Mouse (Mus musculus) kidney, adult 10 weeks (tissue): ENCODE data around the gene Txndc5. TPM values are rescaled to one million over a fixed set of nuclear protein-coding genes. Genes with fewer than 3 reads are reported as not detected.

Experiments
- polyA plus RNA-seq: library from polyadenylated mRNA; stranded (reverse); fragments of 350-450 nt; fragmentation: Illumina TruSeq; extraction: RNeasy Lipid Tissue Mini Kit (QIAGEN cat#74804); gene quantifications from one replicate; pipeline ENCODE4 v1.2.3, GENCODE M21; 2014; ENCODE audit warnings: low read depth, low replicate concordance

Txndc5 gene
- polyA plus RNA-seq, result 29.8 TPM

DNA sequence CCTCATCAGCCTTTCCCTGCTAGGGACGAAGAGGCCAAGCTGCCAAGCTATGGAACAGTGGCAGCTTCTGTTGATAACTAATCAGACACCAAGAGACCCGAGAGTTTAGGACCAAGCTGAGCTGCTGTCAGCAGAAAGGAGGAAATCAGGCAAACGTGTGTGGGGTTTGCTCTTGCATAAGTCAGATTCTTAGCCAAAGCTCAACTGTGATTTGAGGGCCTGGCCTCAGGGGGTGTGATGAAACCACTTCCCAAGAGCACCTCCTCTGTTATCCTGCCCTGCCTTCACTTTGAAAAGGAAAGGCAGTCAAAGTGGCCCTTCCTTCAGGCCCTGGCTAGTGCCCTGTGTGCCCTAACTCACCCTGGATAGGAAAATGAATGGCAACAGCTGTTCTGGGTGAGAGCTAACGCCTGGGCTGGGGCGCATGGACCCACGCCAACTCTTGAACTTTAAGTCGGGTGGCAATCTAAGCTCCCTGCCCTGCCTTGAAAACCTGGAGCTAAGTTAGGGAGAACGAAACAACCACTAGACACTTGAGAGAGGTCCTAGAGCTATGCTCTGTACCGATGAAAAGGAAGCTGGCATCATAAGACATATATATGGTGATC, at the start of gene Txndc5:
TSS of gene Txndc5 (minus strand) at position 138 of the 608 bp plus-strand sequence.

Other genes with a start within 250 kb of the Txndc5 start
- 13.7 TPM for gene Bmp6, start 183.7 kb downstream of the Txndc5 start, polyA plus RNA-seq
- gene Bloc1s5, start 106.3 kb upstream of the Txndc5 start, polyA plus RNA-seq, result 6.9 TPM
- 32.0 TPM for gene Eef1e1, start 130.2 kb upstream of the Txndc5 start, polyA plus RNA-seq